Mouse (Mus musculus) embryonic fibroblast, embryonic 13.5 days (primary cell): ENCODE results near the gene Rpl28.

Source experiments
- CTCF ChIP-seq: IDR thresholded peaks from 2 replicates; pipeline ENCODE4 v1.5.1; 2011; ENCODE audit warnings: mild to moderate bottlenecking, control low read depth, low read length, moderate library complexity, borderline replicate concordance; ENCODE audit not compliant: insufficient read depth
- POLR2A ChIP-seq: IDR thresholded peaks from 2 replicates; pipeline ENCODE4 v1.6.1; 2011; ENCODE audit warnings: low read depth, mild to moderate bottlenecking, control low read depth, low read length, moderate library complexity

- no peak for TF ChIP-seq CTCF
- peak; percentile 73 for TF ChIP-seq POLR2A
Observed at GRCm38 (mm10) chr7:4788499-4789435, 3.9 kb upstream of the Rpl28 start.
